Mouse (Mus musculus) embryo, embryonic 11.5 days (tissue): Measurements from ENCODE around the gene Gm10230.
"Not testable (repeated sequence)": the region's sequence is repeated elsewhere in the genome, so short reads cannot be mapped to it uniquely, and the experiment has no call there.

Experiments used
- DNase-seq: peaks from one replicate; pipeline ENCODE4 v3.0.0-alpha.2; 2012; ENCODE audit warnings: low read depth, low spot score

Gene Gm10230

GRCm38 (mm10) chrX:27494782-27495181 lies at the start of gene Gm10230:
Gene Gm10230 (minus strand): TSS chrX:27494882.
- DNase-seq: not testable (repeated sequence)
